Mouse (Mus musculus): ENCODE results near the gene Gskip.

Gene Gskip

GRCm38 (mm10) chr12:105721452-105722132 is 37.0 kb downstream of the Gskip start:
- DNase-seq (ENCODE audit: low read depth, low spot score): no peak

DNA sequence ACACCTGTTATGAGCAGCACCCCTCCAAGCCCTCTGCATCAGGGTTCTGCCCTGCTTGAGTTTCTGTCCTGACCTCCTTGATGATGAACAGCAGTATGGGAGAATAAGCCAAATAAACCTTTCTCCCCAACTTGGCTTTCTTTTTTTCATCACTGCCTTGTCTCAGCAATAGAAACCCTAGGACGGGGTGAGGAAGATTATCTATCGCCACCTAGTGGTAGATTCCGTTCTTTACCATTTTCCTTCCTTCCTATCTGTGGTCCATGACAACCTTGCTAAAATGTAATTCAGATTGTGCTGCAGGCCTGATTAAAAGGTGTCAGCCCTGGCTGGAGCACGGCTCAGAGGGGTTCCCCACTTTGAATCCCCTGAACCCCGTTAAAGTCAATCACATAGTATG is 38.0 kb downstream of the Gskip start:
- DNase-seq (ENCODE audit: low read depth, low spot score): peak; percentile 64

DNA sequence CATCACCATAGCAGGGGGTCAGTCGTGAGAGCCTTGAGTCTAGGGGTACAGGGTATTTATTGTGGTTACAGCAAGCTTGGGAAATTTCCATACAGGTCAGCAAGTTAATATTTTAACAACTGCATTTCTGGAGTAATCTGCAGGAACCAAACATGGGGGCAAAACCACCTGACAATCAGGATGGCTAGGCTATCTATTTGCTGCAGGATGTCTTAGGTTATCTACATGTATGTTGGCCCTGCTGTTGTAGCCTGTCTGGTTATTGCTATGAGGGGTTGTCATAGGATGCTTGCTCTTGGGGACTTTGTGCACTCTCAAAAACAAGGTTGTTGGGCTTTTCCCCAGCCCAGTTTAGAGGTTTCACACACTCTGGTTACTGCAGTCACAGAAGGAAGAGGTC is 40.0 kb downstream of the Gskip start:
- DNase-seq (ENCODE audit: low read depth, low spot score): no peak

DNA sequence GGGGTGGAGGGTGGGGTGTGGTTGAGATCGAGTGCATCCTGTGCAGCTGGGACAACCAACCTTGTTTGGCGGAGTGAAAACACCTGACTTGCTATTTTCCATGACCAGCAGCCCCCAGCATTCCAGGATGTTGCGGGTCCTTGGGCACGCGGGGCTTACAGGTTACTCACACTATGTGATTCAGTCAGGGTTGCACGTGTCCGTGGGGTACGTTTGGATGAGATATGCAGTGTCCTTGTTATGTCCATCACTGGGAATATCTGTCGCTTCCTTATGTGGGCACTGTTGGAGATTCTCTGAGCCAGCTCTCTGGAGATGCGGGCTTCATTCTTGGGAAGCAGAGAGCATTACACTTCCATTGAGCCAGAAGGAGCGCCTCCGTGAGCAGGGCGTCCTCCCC is 41.1 kb downstream of the Gskip start:
- DNase-seq (ENCODE audit: low read depth, low spot score): no peak

DNA sequence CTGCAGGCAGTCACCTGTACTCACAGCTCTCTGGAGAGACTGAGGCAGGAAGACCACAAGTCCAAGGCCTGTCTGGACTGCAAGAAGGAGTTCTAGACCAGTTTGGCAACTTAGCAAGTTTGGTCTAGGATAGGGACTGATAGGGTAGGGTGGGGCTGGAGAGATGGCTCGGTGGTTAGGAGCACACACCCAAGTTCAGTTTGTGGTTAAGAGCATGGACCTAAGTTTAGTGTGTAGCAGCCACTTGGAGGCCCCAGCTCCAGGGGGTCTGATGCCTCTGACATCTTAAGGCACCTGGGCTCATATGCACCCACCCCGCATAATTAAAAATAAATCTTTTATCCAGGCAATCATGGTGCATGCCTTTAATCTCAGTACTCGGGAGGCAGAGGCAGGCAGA is 42.6 kb downstream of the Gskip start:
- DNase-seq (ENCODE audit: low read depth, low spot score): no peak

- DNase-seq (ENCODE audit: low read depth, low spot score): peak; percentile 62
These were observed 43.3 kb downstream of the Gskip start for GRCm38 (mm10) chr12:105727964-105728363.

DNA sequence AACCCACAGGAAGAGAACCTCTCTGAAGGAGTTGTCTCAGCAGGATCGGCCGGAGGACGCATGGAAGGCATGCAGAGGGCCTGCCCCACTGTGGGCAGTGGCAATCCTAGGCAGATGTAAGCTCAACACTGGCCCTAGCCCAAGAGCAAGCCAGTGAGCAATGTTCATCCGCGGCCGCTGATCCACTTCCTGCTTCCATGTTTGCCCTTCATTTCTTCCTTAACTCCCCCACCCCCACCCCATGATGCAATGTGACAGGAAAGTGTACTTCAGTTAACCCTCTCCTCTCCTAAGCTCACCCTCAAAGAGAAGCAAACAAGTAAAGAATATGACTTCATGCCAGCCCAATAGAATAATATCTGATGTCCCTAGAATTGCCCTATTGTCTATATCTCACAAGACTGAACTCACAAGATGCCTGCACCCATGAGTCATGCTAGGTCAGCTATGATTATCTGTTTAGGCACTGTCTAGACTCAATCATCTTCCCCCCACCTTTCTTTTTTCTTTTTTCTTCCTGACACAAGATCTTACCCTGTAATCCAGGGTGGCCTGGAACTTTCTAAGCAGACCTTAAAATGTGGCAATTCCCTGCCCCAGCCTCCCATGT is 46.3 kb downstream of the Gskip start:
- no peak for DNase-seq (ENCODE audit: low read depth, low spot score)

- DNase-seq (ENCODE audit: low read depth, low spot score): peak; percentile 73
These were observed 48.9 kb downstream of the Gskip start for GRCm38 (mm10) chr12:105733370-105734159.

- no peak for DNase-seq (ENCODE audit: low read depth, low spot score)
These were observed 50.7 kb downstream of the Gskip start for GRCm38 (mm10) chr12:105735226-105735888.

GRCm38 (mm10) chr12:105735889-105736251 is 51.2 kb downstream of the Gskip start:
- no peak for DNase-seq (ENCODE audit: low read depth, low spot score)

DNA sequence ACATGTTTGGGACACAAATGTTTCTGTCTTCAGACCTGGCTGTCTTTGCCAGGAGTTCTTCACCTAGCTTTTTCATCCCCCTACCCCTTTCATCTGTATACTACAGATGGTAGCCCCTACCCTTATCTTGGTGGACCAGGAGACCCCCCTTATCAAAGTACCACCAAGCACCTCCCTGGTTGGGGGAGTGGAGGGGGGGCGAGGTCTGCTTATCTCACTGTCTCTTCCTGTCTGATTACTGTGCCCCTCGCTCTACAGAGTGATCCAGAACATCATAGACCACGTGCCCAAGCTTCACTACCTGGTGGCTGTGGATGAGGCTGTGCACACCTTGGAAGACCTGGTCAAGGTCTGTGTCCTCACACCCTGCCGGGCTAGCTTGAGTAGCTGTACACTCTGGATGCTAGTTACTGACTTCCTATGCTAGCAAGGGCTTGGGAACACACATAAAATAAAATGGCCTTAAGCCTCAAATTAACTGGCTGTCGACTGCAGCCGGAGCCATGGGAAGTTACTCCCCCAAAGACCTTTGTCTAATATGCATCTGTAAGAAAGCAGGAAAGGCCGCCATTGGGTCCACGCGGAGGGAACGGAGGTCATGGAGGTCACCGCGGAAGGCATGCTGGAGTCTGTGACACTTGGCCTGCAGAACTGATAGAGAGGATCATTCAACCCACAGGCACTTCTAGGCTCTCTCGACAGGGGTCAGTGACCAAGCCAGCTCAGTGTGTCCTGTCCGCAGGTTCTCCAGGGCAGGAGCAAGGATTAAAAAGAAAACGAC is 53.9 kb downstream of the Gskip start:
- DNase-seq (ENCODE audit: low read depth, low spot score): no peak

GRCm38 (mm10) chr12:105739656-105740055 is 55.0 kb downstream of the Gskip start:
- DNase-seq (ENCODE audit: low read depth, low spot score): no peak

GRCm38 (mm10) chr12:105748114-105748513 is 63.5 kb downstream of the Gskip start:
- no peak for DNase-seq (ENCODE audit: low read depth, low spot score)

All from A20 (cell line).